Mouse (Mus musculus): ENCODE results near the gene Atp11a. TPM values are rescaled to one million over a fixed set of nuclear protein-coding genes. Genes with fewer than 3 reads are reported as not detected.
A peak's percentile ranks its signal among the peaks of the same experiment; 100 is the strongest.

Atp11a gene
- 8.5 and 8.8 TPM in 2 replicates for polyA plus RNA-seq (2016; fragmentation: Nextera tagmentation; extraction: Ambion mirVana)

GRCm38 (mm10) chr8:12756391-12757157 is at the start of gene Atp11a:
TSS of gene Atp11a (plus strand) at chr8:12757014.
- Histone ChIP-seq H3K4me3 (peak within 1 kb of the TSS; percentile 86), H3K27me3 (ENCODE audit: insufficient read depth, poor library complexity, severe bottlenecking) (peaks cover 32% of the 10 kb centered on the region), H3K4me1 (replicated peaks) (peaks cover 25% of the 10 kb centered on the region), H3K9me3 (no peaks in the 10 kb centered on the region), H3K36me3 (no peaks in the 10 kb centered on the region; the same call in 1 of the 2 replicates), H3K27ac (peak within 1 kb of the TSS; percentile 89)
- DNase-seq (ENCODE audit: low spot score) = peak; percentile 59
- WGBS = 1% methylated on average over 62 of the region's 62 CpGs

GRCm38 (mm10) chr8:12711623-12712022 is 45.2 kb upstream of the Atp11a start:
- Histone ChIP-seq H3K36me3 (no peaks in the 10 kb centered on the region), H3K27me3 (ENCODE audit: insufficient read depth, poor library complexity, severe bottlenecking) (no peaks in the 10 kb centered on the region), H3K4me1 (replicated peaks) (peaks cover 17% of the 10 kb centered on the region), H3K9me3 (0 out of 2 replicates have a peak, but pooled peaks cover 3% of the 10 kb centered on the region), H3K27ac (no peak overlapping the region), H3K4me3 (no peak overlapping the region)
- no peak for DNase-seq (ENCODE audit: low spot score)
- WGBS = 81% methylated on average over 7 of the region's 7 CpGs

GRCm38 (mm10) chr8:12715861-12716585 is 40.8 kb upstream of the Atp11a start:
- Histone ChIP-seq H3K27ac (no peak overlapping the region), H3K27me3 (ENCODE audit: insufficient read depth, poor library complexity, severe bottlenecking) (no peaks in the 10 kb centered on the region; the same call in 1 of the 2 replicates), H3K4me3 (no peak overlapping the region), H3K9me3 (no peaks in the 10 kb centered on the region), H3K4me1 (replicated peaks) (peaks cover 34% of the 10 kb centered on the region), H3K36me3 (no peaks in the 10 kb centered on the region)
- DNase-seq (ENCODE audit: low spot score) = no peak
- 85% methylated on average over 18 of the region's 18 CpGs for WGBS

- no peak overlapping the region for H3K27ac ChIP-seq
- no peak for DNase-seq (ENCODE audit: low spot score)
- no peaks in the 10 kb centered on the region for H3K9me3 ChIP-seq
- H3K27me3 ChIP-seq (ENCODE audit: insufficient read depth, poor library complexity, severe bottlenecking) = no peaks in the 10 kb centered on the region; the same call in 1 of the 2 replicates
- no peak overlapping the region for H3K4me3 ChIP-seq
- 77% methylated on average over 9 of the region's 9 CpGs for WGBS
- peaks cover 37% of the 10 kb centered on the region for H3K4me1 ChIP-seq (replicated peaks)
- H3K36me3 ChIP-seq = no peaks in the 10 kb centered on the region
These were observed 37.7 kb upstream of the Atp11a start for GRCm38 (mm10) chr8:12719091-12719490.

- Histone ChIP-seq H3K9me3 (no peaks in the 10 kb centered on the region), H3K4me1 (replicated peaks) (peaks cover 14% of the 10 kb centered on the region), H3K36me3 (no peaks in the 10 kb centered on the region), H3K27ac (no peak overlapping the region), H3K27me3 (ENCODE audit: insufficient read depth, poor library complexity, severe bottlenecking) (no peaks in the 10 kb centered on the region), H3K4me3 (no peak overlapping the region)
- 82% methylated on average over 4 of the region's 4 CpGs for WGBS
- no peak for DNase-seq (ENCODE audit: low spot score)
These were observed 28.2 kb upstream of the Atp11a start for GRCm38 (mm10) chr8:12728644-12729043.

- H3K9me3 ChIP-seq = no peaks in the 10 kb centered on the region
- H3K4me3 ChIP-seq = no peak overlapping the region
- H3K4me1 ChIP-seq (replicated peaks) = peaks cover 26% of the 10 kb centered on the region
- DNase-seq (ENCODE audit: low spot score) = peak; percentile 52
- 0 out of 2 replicates have a peak overlapping the region, but pooled peaks have one; percentile 18 for H3K27ac ChIP-seq
- H3K36me3 ChIP-seq = no peaks in the 10 kb centered on the region
- WGBS = 40% methylated on average over 5 of the region's 5 CpGs
- H3K27me3 ChIP-seq (ENCODE audit: insufficient read depth, poor library complexity, severe bottlenecking) = no peaks in the 10 kb centered on the region
These were observed 26.0 kb upstream of the Atp11a start for GRCm38 (mm10) chr8:12730780-12731179.

- Histone ChIP-seq H3K36me3 (no peaks in the 10 kb centered on the region), H3K4me3 (no peak overlapping the region), H3K9me3 (no peaks in the 10 kb centered on the region), H3K27me3 (ENCODE audit: insufficient read depth, poor library complexity, severe bottlenecking) (no peaks in the 10 kb centered on the region), H3K4me1 (replicated peaks) (peaks cover 26% of the 10 kb centered on the region), H3K27ac (no peak overlapping the region)
- 92% methylated on average over 6 of the region's 6 CpGs for WGBS
- no peak for DNase-seq (ENCODE audit: low spot score)
These were observed 24.4 kb upstream of the Atp11a start for GRCm38 (mm10) chr8:12732431-12732830.

GRCm38 (mm10) chr8:12739113-12739512 is 17.7 kb upstream of the Atp11a start:
- Histone ChIP-seq H3K4me3 (no peak overlapping the region), H3K36me3 (no peaks in the 10 kb centered on the region), H3K4me1 (replicated peaks) (peaks cover 11% of the 10 kb centered on the region), H3K27me3 (ENCODE audit: insufficient read depth, poor library complexity, severe bottlenecking) (no peaks in the 10 kb centered on the region), H3K9me3 (no peaks in the 10 kb centered on the region; the same call in 1 of the 2 replicates), H3K27ac (no peak overlapping the region)
- no peak for DNase-seq (ENCODE audit: low spot score)
- WGBS = 91% methylated on average over 9 of the region's 9 CpGs

GRCm38 (mm10) chr8:12743390-12743789 is 13.4 kb upstream of the Atp11a start:
- peaks cover 6% of the 10 kb centered on the region; the same call in 1 of the 2 replicates for H3K9me3 ChIP-seq
- WGBS = 90% methylated on average over 4 of the region's 4 CpGs
- no peaks in the 10 kb centered on the region for H3K27me3 ChIP-seq (ENCODE audit: insufficient read depth, poor library complexity, severe bottlenecking)
- no peaks in the 10 kb centered on the region for H3K4me1 ChIP-seq (replicated peaks)
- no peak overlapping the region for H3K4me3 ChIP-seq
- H3K27ac ChIP-seq = no peak overlapping the region
- no peaks in the 10 kb centered on the region for H3K36me3 ChIP-seq
- DNase-seq (ENCODE audit: low spot score) = no peak

GRCm38 (mm10) chr8:12748183-12748582 is 8.6 kb upstream of the Atp11a start:
- no peaks in the 10 kb centered on the region for H3K4me1 ChIP-seq (replicated peaks)
- WGBS = 93% methylated on average over 3 of the region's 3 CpGs

GRCm38 (mm10) chr8:12749116-12749515 is 7.7 kb upstream of the Atp11a start:
- no peak overlapping the region for H3K27ac ChIP-seq
- WGBS = 83% methylated on average over 7 of the region's 7 CpGs
- no peak for DNase-seq (ENCODE audit: low spot score)
- H3K9me3 ChIP-seq = peaks cover 6% of the 10 kb centered on the region; the same call in 1 of the 2 replicates
- H3K27me3 ChIP-seq (ENCODE audit: insufficient read depth, poor library complexity, severe bottlenecking) = no peaks in the 10 kb centered on the region
- no peak overlapping the region for H3K4me3 ChIP-seq
- no peaks in the 10 kb centered on the region for H3K4me1 ChIP-seq (replicated peaks)
- H3K36me3 ChIP-seq = no peaks in the 10 kb centered on the region

More at GRCm38 (mm10) chr8:12748183-12748582, 8.6 kb upstream of the Atp11a start:
- Histone ChIP-seq H3K4me3 (no peak overlapping the region), H3K27me3 (ENCODE audit: insufficient read depth, poor library complexity, severe bottlenecking) (no peaks in the 10 kb centered on the region), H3K9me3 (peaks cover 6% of the 10 kb centered on the region; the same call in 1 of the 2 replicates), H3K27ac (no peak overlapping the region), H3K36me3 (no peaks in the 10 kb centered on the region)
- DNase-seq (ENCODE audit: low spot score) = no peak

- H3K27ac ChIP-seq = no peak overlapping the region
These were observed 3.8 kb upstream of the Atp11a start for GRCm38 (mm10) chr8:12753054-12753453.

GRCm38 (mm10) chr8:12754115-12754514 is 2.7 kb upstream of the Atp11a start:
- Histone ChIP-seq H3K9me3 (no peaks in the 10 kb centered on the region), H3K4me3 (no peak overlapping the region), H3K4me1 (replicated peaks) (peaks cover 25% of the 10 kb centered on the region), H3K27ac (no peak overlapping the region), H3K27me3 (ENCODE audit: insufficient read depth, poor library complexity, severe bottlenecking) (peaks cover 27% of the 10 kb centered on the region), H3K36me3 (no peaks in the 10 kb centered on the region)
- WGBS = 81% methylated on average over 5 of the region's 5 CpGs
- DNase-seq (ENCODE audit: low spot score) = no peak

More at GRCm38 (mm10) chr8:12753054-12753453, 3.8 kb upstream of the Atp11a start:
- H3K36me3 ChIP-seq = no peaks in the 10 kb centered on the region
- peaks cover 16% of the 10 kb centered on the region; the same call in 1 of the 2 replicates for H3K27me3 ChIP-seq (ENCODE audit: insufficient read depth, poor library complexity, severe bottlenecking)
- peaks cover 16% of the 10 kb centered on the region for H3K4me1 ChIP-seq (replicated peaks)
- DNase-seq (ENCODE audit: low spot score) = no peak
- H3K9me3 ChIP-seq = no peaks in the 10 kb centered on the region
- H3K4me3 ChIP-seq = no peak overlapping the region
- 65% methylated on average over 6 of the region's 6 CpGs for WGBS

All from hindbrain, embryonic 10.5 days (tissue).